Mouse (Mus musculus): ENCODE results near the gene Tnik. TPM values are rescaled to one million over a fixed set of nuclear protein-coding genes. Genes with fewer than 3 reads are reported as not detected.
A peak's percentile ranks its signal among the peaks of the same experiment; 100 is the strongest.

Tnik gene
- polyA plus RNA-seq, 1 experiment from 2014 or later, result 114 TPM

DNA sequence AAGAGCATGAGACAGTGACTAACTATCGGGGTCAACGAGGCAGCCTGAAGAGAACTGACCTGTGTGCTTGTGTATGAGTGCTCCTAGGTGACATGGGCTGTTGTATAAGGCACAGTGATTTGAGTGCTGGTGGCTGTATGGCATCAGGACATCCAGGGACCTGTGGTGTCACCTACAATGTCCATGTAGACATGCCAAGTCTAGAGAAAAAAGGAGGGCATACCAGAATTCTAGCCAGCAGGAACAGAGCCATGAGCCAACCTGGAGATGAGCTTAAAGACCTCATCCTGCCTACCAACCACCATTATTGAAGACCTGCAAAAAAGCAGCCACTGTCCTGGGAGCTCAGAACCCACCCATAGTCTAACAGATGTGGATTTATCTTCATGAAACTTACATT, 127.2 kb downstream of the Tnik start:
- Histone ChIP-seq H3K9ac (replicated peaks; ENCODE audit: low read length) (no peak overlapping the region), H3K4me2 (ENCODE audit: low read length) (no peak overlapping the region), H3K9me3 (ENCODE audit: control insufficient read depth, low read length) (no peaks in the 10 kb centered on the region), H3K4me1 (ENCODE audit: control insufficient read depth, insufficient read depth, low read length) (0 out of 2 replicates have a peak, but pooled peaks cover 1% of the 10 kb centered on the region), H3K27me3 (ENCODE audit: control insufficient read depth, insufficient read depth, low read length) (no peaks in the 10 kb centered on the region), H3K27ac (replicated peaks; ENCODE audit: low read depth, low read length) (no peak overlapping the region), H3K36me3 (ENCODE audit: control insufficient read depth, insufficient read depth, low read length) (no peaks in the 10 kb centered on the region), H3K4me3 (replicated peaks; ENCODE audit: low read depth, low read length) (no peak overlapping the region)
- ATAC-seq (ENCODE audit: low FRiP score, low TSS enrichment) (no peak), DNase-seq (no peak)
- WGBS, result 96% methylated on average over 2 of the region's 2 CpGs

DNA sequence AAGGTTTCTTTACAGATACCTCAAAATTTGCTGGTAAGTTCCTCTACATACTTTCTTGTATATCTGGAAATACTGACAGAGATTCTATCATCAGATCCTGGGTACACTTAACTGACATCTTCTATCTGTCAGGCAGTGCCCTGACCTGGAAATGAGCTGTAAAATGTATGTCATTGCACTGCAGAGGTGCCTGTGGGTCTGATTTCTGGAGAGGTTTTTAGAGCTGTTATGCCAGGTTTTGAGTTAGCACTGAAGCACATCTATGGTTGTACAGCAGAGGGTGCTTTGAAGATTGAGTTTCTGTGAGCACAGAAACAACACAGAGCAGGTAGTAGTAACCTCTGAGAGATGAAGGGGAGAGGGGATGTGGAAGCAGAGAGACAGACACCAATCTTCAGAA, 129.5 kb downstream of the Tnik start:
- Histone ChIP-seq H3K36me3 (ENCODE audit: control insufficient read depth, insufficient read depth, low read length) (no peaks in the 10 kb centered on the region), H3K4me2 (ENCODE audit: low read length) (no peak overlapping the region), H3K9ac (replicated peaks; ENCODE audit: low read length) (no peak overlapping the region), H3K4me3 (replicated peaks; ENCODE audit: low read depth, low read length) (no peak overlapping the region), H3K9me3 (ENCODE audit: control insufficient read depth, low read length) (no peaks in the 10 kb centered on the region), H3K27me3 (ENCODE audit: control insufficient read depth, insufficient read depth, low read length) (no peaks in the 10 kb centered on the region), H3K4me1 (ENCODE audit: control insufficient read depth, insufficient read depth, low read length) (no peaks in the 10 kb centered on the region), H3K27ac (replicated peaks; ENCODE audit: low read depth, low read length) (no peak overlapping the region)
- ATAC-seq (ENCODE audit: low FRiP score, low TSS enrichment) (no peak), DNase-seq (no peak)

DNA sequence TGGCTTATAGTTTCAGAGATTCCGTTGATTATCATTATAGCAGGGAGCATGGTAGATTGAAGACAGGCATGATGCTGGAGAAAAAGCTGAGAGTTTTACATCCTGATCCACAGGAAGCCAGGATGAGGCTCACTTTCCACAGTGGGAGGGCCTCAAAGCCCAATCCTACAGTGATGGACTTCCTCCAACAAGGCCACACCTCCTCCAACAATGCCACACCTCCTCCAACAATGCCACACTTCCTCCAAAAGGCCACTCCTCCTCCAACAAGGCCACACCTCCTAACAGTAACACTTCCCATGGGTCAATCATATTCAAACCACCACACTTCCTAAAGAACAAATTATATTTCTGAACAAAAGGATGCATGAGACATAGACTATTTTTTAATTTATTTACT, 135.8 kb downstream of the Tnik start:
- H3K4me3 ChIP-seq (replicated peaks; ENCODE audit: low read depth, low read length), result no peak overlapping the region
- H3K27ac ChIP-seq (replicated peaks; ENCODE audit: low read depth, low read length), result no peak overlapping the region
- DNase-seq (no peak), ATAC-seq (ENCODE audit: low FRiP score, low TSS enrichment) (no peak)
- no peaks in the 10 kb centered on the region for H3K36me3 ChIP-seq (ENCODE audit: control insufficient read depth, insufficient read depth, low read length)
- peaks cover 18% of the 10 kb centered on the region for H3K4me1 ChIP-seq (ENCODE audit: control insufficient read depth, insufficient read depth, low read length)
- H3K9ac ChIP-seq (replicated peaks; ENCODE audit: low read length), result no peak overlapping the region
- no peak overlapping the region for H3K4me2 ChIP-seq (ENCODE audit: low read length)
- no peaks in the 10 kb centered on the region for H3K9me3 ChIP-seq (ENCODE audit: control insufficient read depth, low read length)
- H3K27me3 ChIP-seq (ENCODE audit: control insufficient read depth, insufficient read depth, low read length), result no peaks in the 10 kb centered on the region
- WGBS, result 95% methylated on average over 1 of the region's 1 CpGs

DNA sequence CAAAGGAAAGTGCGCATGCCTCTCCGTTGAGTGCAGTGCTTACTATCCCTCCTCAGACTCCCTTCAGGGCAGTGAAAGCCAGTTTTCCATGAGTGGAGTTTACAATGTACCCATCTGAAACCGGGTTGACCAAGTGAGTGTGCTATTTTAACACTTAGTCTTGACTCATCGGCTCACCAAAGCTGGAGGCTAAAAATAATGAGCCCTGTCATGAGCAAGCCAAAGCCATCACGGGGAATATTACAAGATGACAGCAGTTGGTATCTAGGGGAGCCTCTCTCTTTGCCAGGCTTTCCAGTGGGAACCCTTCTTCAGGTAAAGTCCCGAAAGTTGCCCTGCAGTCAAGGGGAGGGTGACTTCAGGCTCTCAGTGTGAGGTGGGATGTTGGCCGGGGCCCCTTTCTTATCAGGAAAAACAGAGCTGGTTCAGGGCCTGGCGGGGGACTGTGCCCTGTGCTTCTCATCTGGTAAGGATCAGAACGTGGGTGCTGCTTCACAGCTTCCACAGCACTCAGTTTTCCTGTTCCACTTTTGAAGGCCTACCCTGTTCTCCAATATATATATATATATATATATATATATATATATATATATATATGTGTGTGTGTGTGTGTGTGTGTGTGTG, 136.7 kb downstream of the Tnik start:
- no peak for ATAC-seq (ENCODE audit: low FRiP score, low TSS enrichment)
- WGBS, result 92% methylated on average over 9 of the region's 9 CpGs

DNA sequence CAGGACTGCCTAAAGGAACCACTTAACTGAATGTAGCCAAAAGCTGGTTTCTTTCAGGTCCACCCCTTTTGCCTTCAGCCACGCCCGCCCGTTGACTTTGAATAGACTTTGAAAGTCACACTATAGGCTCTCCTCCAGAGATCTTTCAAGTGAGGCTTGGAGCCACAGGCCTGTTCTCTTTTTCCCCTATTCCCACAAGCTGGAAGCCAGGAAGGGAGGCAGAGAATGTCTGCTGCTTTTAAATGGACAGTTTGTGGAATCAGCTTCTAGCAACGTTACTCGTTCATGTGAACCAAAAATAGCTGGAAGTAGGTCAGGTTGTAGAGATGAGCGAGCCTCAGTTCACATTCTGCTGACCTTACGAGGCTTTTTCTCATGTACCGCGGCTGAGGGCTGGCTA, 138.3 kb downstream of the Tnik start:
- H3K36me3 ChIP-seq (ENCODE audit: control insufficient read depth, insufficient read depth, low read length), result no peaks in the 10 kb centered on the region
- ATAC-seq (ENCODE audit: low FRiP score, low TSS enrichment) (no peak), DNase-seq (peak; percentile 18)
- peak overlapping the region; percentile 6; the same call in 1 of the 2 replicates for H3K27ac ChIP-seq (replicated peaks; ENCODE audit: low read depth, low read length)
- 69% methylated on average over 9 of the region's 9 CpGs for WGBS
- no peak overlapping the region for H3K4me2 ChIP-seq (ENCODE audit: low read length)
- H3K9me3 ChIP-seq (ENCODE audit: control insufficient read depth, low read length), result no peaks in the 10 kb centered on the region
- H3K9ac ChIP-seq (replicated peaks; ENCODE audit: low read length), result no peak overlapping the region
- no peaks in the 10 kb centered on the region for H3K27me3 ChIP-seq (ENCODE audit: control insufficient read depth, insufficient read depth, low read length)
- peaks cover 18% of the 10 kb centered on the region for H3K4me1 ChIP-seq (ENCODE audit: control insufficient read depth, insufficient read depth, low read length)
- no peak overlapping the region for H3K4me3 ChIP-seq (replicated peaks; ENCODE audit: low read depth, low read length)

More for the DNA sequence above, 136.7 kb downstream of the Tnik start:
- no peak overlapping the region for H3K27ac ChIP-seq (replicated peaks; ENCODE audit: low read depth, low read length)
- DNase-seq, result no peak
- H3K27me3 ChIP-seq (ENCODE audit: control insufficient read depth, insufficient read depth, low read length), result no peaks in the 10 kb centered on the region
- no peaks in the 10 kb centered on the region for H3K9me3 ChIP-seq (ENCODE audit: control insufficient read depth, low read length)
- H3K4me3 ChIP-seq (replicated peaks; ENCODE audit: low read depth, low read length), result no peak overlapping the region
- H3K4me1 ChIP-seq (ENCODE audit: control insufficient read depth, insufficient read depth, low read length), result peaks cover 18% of the 10 kb centered on the region
- H3K9ac ChIP-seq (replicated peaks; ENCODE audit: low read length), result no peak overlapping the region
- H3K4me2 ChIP-seq (ENCODE audit: low read length), result no peak overlapping the region
- no peaks in the 10 kb centered on the region for H3K36me3 ChIP-seq (ENCODE audit: control insufficient read depth, insufficient read depth, low read length)

DNA sequence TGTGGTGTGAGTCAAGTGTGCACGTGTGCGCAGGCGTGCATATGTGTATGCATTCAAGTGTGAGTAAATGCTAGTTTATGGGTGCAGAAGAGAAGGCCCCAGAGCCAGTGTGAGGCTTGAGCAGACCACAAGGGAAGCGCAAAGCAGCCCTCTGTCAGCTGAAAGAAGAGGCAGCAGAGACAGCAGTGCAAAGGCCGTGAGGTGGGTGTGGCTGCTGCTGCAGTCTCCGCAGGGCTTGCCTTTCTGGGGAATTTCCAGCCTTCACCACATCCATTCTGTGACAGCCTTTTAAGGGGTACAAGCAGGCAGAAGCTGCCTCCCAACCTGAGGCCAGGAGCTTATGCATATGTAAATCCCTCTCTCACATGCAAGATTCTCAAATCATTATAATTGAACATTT, 139.2 kb downstream of the Tnik start:
- no peak overlapping the region for H3K4me3 ChIP-seq (replicated peaks; ENCODE audit: low read depth, low read length)
- H3K9ac ChIP-seq (replicated peaks; ENCODE audit: low read length), result no peak overlapping the region
- no peaks in the 10 kb centered on the region for H3K36me3 ChIP-seq (ENCODE audit: control insufficient read depth, insufficient read depth, low read length)
- 57% methylated on average over 6 of the region's 6 CpGs for WGBS
- no peaks in the 10 kb centered on the region for H3K9me3 ChIP-seq (ENCODE audit: control insufficient read depth, low read length)
- no peak for ATAC-seq (ENCODE audit: low FRiP score, low TSS enrichment)
- peak overlapping the region; percentile 39 for H3K27ac ChIP-seq (replicated peaks; ENCODE audit: low read depth, low read length)
- peaks cover 24% of the 10 kb centered on the region for H3K4me1 ChIP-seq (ENCODE audit: control insufficient read depth, insufficient read depth, low read length)
- H3K27me3 ChIP-seq (ENCODE audit: control insufficient read depth, insufficient read depth, low read length), result no peaks in the 10 kb centered on the region
- H3K4me2 ChIP-seq (ENCODE audit: low read length), result no peak overlapping the region
- DNase-seq, result peak; percentile 46

DNA sequence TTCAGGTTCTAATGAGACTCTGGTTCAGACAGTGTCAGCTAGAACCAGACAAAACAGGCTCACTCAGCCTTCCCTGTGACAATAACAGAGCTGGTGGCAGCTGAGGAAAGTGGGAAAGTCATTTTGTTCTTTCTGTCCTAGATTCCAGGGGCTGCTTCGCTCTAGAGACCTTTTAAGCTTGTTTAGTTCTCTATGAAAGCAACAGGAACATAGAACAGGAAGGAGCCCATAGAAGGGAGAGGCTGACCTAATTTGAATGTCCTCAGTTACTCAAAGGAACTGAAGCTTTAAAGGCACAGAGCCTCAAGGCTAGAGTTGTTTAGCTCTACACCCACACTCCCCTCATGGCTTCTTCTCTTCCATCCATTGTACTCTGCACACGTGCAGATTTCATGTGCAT, 142.4 kb downstream of the Tnik start:
- WGBS, result 70% methylated on average over 2 of the region's 2 CpGs
- Histone ChIP-seq H3K27me3 (ENCODE audit: control insufficient read depth, insufficient read depth, low read length) (no peaks in the 10 kb centered on the region), H3K4me1 (ENCODE audit: control insufficient read depth, insufficient read depth, low read length) (peaks cover 34% of the 10 kb centered on the region), H3K4me3 (replicated peaks; ENCODE audit: low read depth, low read length) (no peak overlapping the region), H3K36me3 (ENCODE audit: control insufficient read depth, insufficient read depth, low read length) (no peaks in the 10 kb centered on the region), H3K9ac (replicated peaks; ENCODE audit: low read length) (no peak overlapping the region), H3K4me2 (ENCODE audit: low read length) (no peak overlapping the region), H3K9me3 (ENCODE audit: control insufficient read depth, low read length) (no peaks in the 10 kb centered on the region), H3K27ac (replicated peaks; ENCODE audit: low read depth, low read length) (no peak overlapping the region; the same call in 1 of the 2 replicates)
- DNase-seq, result no peak
- no peak for ATAC-seq (ENCODE audit: low FRiP score, low TSS enrichment)

DNA sequence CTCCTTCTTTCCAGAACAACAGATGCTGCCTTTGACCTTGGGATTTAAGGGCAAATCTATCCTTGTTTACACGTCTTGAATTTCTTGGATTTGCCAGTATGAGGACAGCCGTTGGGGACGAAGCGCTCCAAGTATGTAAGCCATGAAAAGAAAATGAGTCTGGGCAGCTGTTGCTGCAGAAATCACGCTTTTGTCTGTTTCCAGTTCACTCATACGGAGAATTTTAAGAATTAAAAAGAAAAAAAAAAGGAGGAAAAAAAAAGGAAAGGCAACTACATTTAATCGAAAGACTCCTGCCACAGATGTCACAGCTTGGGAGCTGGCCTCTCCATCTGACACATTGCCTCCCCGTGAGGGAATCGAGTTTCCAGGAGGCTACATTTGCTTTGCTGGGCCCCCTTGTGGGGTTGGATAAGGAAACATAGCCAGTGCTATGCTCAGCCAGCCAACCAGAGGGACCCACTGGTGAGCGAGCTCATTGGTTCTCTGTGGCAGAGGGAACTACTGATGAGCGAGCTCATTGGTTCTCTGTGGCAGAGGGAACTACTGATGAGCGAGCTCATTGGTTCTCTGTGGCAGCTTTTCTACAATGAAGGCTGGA, 145.9 kb downstream of the Tnik start:
- WGBS, result 44% methylated on average over 12 of the region's 12 CpGs
- Histone ChIP-seq H3K4me2 (ENCODE audit: low read length) (0 out of 2 replicates have a peak overlapping the region, but pooled peaks have one; percentile 11), H3K27ac (replicated peaks; ENCODE audit: low read depth, low read length) (peak overlapping the region; percentile 43), H3K9me3 (ENCODE audit: control insufficient read depth, low read length) (no peaks in the 10 kb centered on the region), H3K9ac (replicated peaks; ENCODE audit: low read length) (no peak overlapping the region), H3K36me3 (ENCODE audit: control insufficient read depth, insufficient read depth, low read length) (no peaks in the 10 kb centered on the region), H3K4me1 (ENCODE audit: control insufficient read depth, insufficient read depth, low read length) (peaks cover 16% of the 10 kb centered on the region), H3K4me3 (replicated peaks; ENCODE audit: low read depth, low read length) (no peak overlapping the region), H3K27me3 (ENCODE audit: control insufficient read depth, insufficient read depth, low read length) (no peaks in the 10 kb centered on the region)
- peak; percentile 73 for ATAC-seq (ENCODE audit: low FRiP score, low TSS enrichment)
- peak; percentile 65 for DNase-seq

DNA sequence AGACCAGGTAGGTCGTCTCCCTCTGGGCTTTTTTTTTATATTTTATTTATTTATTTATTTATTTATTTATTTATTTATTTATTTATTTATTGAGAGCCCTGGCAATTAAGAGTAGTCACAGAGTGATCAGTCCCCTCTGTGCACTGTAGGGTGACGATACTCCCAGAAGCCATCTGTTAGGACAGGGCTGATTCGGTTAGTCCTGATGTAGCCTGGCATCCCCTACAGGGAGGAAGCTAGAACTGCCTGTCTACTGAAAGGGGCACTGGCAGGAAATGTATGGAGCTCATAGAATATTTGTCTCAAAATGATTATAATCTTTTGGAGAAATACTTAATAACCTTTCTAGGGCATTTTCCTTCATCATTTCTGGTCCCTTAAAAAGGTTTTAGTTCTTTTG, 147.3 kb downstream of the Tnik start:
- Histone ChIP-seq H3K9ac (replicated peaks; ENCODE audit: low read length) (no peak overlapping the region), H3K4me1 (ENCODE audit: control insufficient read depth, insufficient read depth, low read length) (peaks cover 19% of the 10 kb centered on the region), H3K27me3 (ENCODE audit: control insufficient read depth, insufficient read depth, low read length) (no peaks in the 10 kb centered on the region), H3K4me2 (ENCODE audit: low read length) (no peak overlapping the region), H3K4me3 (replicated peaks; ENCODE audit: low read depth, low read length) (no peak overlapping the region), H3K27ac (replicated peaks; ENCODE audit: low read depth, low read length) (no peak overlapping the region), H3K9me3 (ENCODE audit: control insufficient read depth, low read length) (no peaks in the 10 kb centered on the region), H3K36me3 (ENCODE audit: control insufficient read depth, insufficient read depth, low read length) (no peaks in the 10 kb centered on the region)
- DNase-seq, result no peak
- ATAC-seq (ENCODE audit: low FRiP score, low TSS enrichment), result no peak
- WGBS, result 74% methylated on average over 3 of the region's 3 CpGs
